Mouse (Mus musculus): Measurements from ENCODE around the gene Sec31b. TPM values are rescaled to one million over a fixed set of nuclear protein-coding genes. Genes with fewer than 3 reads are reported as not detected.
A peak's percentile ranks its signal among the peaks of the same experiment; 100 is the strongest.

Gene Sec31b
- total and polyA plus RNA-seq, 3 experiments, result 0.16 to 0.98 (median 0.37) TPM

DNA sequence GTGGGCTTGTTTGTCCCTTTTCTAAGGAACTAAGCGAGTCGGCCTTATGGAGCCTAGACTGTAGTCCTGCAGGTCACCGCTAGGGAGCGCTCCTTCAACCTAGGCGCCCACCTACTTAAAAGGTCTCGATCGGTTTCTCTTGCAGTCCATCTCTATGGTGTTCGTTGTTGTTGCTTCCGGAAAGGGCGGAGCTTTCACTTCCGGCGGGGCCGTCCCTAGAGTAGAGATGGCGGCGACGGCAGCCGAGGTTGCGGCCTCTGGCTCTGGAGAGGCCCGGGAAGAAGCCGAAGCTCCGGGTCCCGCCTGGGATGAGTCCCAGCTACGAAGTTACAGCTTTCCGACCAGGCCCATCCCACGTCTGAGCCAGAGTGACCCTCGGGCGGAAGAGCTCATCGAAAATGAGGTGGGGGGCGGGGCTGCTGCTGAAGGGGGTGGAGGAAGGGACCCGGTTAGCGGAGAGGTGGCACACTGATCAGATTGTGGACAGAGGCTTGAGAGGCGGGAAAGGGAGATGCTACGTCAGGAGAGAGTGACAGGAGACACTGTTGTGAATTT, 17.1 kb upstream of the Sec31b start, which contains the start of gene Hif1an:
Gene Hif1an (plus strand): TSS at position 199 of the 555 bp plus-strand sequence.
- peaks cover 41% of the 10 kb centered on the region for H3K36me3 ChIP-seq (replicated peaks)
- peak within 1 kb of the TSS; percentile 78 for H3K4me3 ChIP-seq (ENCODE audit: low read depth, low read length)
- peaks cover 20% of the 10 kb centered on the region for H3K4me1 ChIP-seq (ENCODE audit: insufficient read depth, low read depth, low read length)
- 0 out of 2 replicates have a peak, but pooled peaks cover 7% of the 10 kb centered on the region for H3K27me3 ChIP-seq (ENCODE audit: insufficient read depth, low read length)
- TF ChIP-seq CTCF (IDR thresholded peaks at IDR 0.05; ENCODE audit: low read depth, low read length), result peak; percentile 87
- TF ChIP-seq GATA2 (IDR thresholded peaks at IDR 0.05; ENCODE audit: borderline replicate concordance, low read depth, low read length), result no peak
- TF ChIP-seq TAL1 (conservative IDR thresholded peaks at IDR 0.05; ENCODE audit: low read depth, low read length), result no peak
- no peak for TF ChIP-seq GATA1 (IDR thresholded peaks at IDR 0.05; ENCODE audit: borderline replicate concordance, low read length)
- DNase-seq (ENCODE audit: low spot score), result peak; percentile 97
- peak; percentile 94 for ATAC-seq (ENCODE audit: extremely low read depth, insufficient number of reproducible peaks, low FRiP score, poor library complexity, severe bottlenecking)
- H3K9me3 ChIP-seq (replicated peaks), result no peaks in the 10 kb centered on the region

DNA sequence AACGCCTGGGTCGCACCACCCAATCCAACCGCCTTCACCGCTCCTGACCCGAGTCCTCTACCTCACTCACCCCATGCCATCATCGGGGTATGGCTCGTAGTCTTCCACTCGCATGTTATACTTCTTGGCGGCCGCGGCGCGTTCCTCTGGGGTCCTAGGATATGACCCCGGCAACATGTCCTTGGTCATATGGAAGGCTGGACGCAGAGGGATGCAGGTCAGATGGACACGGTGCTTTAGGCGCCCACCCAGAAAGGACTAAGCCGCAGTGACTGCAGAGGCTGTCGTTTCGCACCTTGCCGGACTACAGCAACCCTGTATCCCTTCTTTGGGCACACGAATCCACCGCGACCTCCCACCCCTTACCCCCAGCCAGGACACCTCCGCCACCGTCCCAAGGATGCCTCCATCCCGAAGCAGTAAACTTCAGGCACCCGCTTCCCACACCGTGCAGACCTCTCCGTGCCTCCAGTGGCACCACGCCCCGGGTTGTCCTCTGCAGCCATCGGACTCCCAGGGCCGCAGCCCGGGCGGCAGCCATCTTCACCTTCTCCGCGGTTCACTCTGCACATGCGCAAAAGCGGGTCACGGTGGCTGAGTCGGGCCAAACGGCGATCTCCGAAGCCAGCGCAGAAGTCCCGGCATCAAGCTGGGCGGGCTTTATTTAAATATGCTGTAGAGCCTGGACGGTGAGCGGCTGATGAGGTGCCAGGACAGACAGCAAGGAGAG, 9.4 kb upstream of the Sec31b start, which contains the start of gene Ndufb8:
Gene Ndufb8 (minus strand): TSS at position 580 of the 730 bp plus-strand sequence.
- peak within 1 kb of the TSS; percentile 99 for H3K4me3 ChIP-seq (ENCODE audit: low read depth, low read length)
- H3K36me3 ChIP-seq (replicated peaks), result peaks cover 39% of the 10 kb centered on the region
- DNase-seq (ENCODE audit: low spot score), result peak; percentile 84
- TF ChIP-seq GATA2 (IDR thresholded peaks at IDR 0.05; ENCODE audit: borderline replicate concordance, low read depth, low read length), result no peak
- no peak for TF ChIP-seq GATA1 (IDR thresholded peaks at IDR 0.05; ENCODE audit: borderline replicate concordance, low read length)
- no peak for TF ChIP-seq CTCF (IDR thresholded peaks at IDR 0.05; ENCODE audit: low read depth, low read length)
- no peak for TF ChIP-seq POLR2AphosphoS5 (IDR thresholded peaks at IDR 0.05; ENCODE audit: insufficient replicate concordance, low read depth, low read length)
- TF ChIP-seq TAL1 (conservative IDR thresholded peaks at IDR 0.05; ENCODE audit: low read depth, low read length), result no peak
- H3K27me3 ChIP-seq (ENCODE audit: insufficient read depth, low read length), result 0 out of 2 replicates have a peak, but pooled peaks cover 7% of the 10 kb centered on the region
- peak; percentile 63 for ATAC-seq (ENCODE audit: extremely low read depth, insufficient number of reproducible peaks, low FRiP score, poor library complexity, severe bottlenecking)
- H3K9me3 ChIP-seq (replicated peaks), result no peaks in the 10 kb centered on the region
- H3K4me1 ChIP-seq (ENCODE audit: insufficient read depth, low read depth, low read length), result peaks cover 20% of the 10 kb centered on the region

DNA sequence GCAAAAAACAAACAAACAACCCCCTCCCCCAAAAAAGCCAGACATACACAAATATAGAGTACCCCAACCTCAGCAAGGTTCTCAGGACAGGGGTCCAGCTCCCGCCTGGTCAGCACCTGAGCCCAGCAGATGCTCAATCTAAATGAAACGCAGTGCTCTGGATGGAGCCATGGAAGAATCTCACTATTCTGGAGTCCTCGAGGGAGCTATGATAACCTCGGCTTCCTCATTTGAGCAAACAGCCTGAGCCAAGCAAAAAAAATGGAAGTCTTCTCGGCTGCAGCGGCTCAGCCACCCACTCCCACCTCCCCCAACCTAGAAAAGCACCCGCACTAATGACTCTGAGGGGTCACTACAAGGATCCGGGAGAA, 8.8 kb upstream of the Sec31b start:
- Histone ChIP-seq H3K9me3 (replicated peaks) (no peaks in the 10 kb centered on the region), H3K27me3 (ENCODE audit: insufficient read depth, low read length) (0 out of 2 replicates have a peak, but pooled peaks cover 7% of the 10 kb centered on the region), H3K4me3 (ENCODE audit: low read depth, low read length) (peak overlapping the region; percentile 99), H3K36me3 (replicated peaks) (peaks cover 44% of the 10 kb centered on the region), H3K4me1 (ENCODE audit: insufficient read depth, low read depth, low read length) (peaks cover 20% of the 10 kb centered on the region)
- DNase-seq (ENCODE audit: low spot score) (peak; percentile 57), ATAC-seq (ENCODE audit: extremely low read depth, insufficient number of reproducible peaks, low FRiP score, poor library complexity, severe bottlenecking) (no peak)
- TF ChIP-seq GATA1 (IDR thresholded peaks at IDR 0.05; ENCODE audit: borderline replicate concordance, low read length) (no peak), TAL1 (conservative IDR thresholded peaks at IDR 0.05; ENCODE audit: low read depth, low read length) (no peak)

DNA sequence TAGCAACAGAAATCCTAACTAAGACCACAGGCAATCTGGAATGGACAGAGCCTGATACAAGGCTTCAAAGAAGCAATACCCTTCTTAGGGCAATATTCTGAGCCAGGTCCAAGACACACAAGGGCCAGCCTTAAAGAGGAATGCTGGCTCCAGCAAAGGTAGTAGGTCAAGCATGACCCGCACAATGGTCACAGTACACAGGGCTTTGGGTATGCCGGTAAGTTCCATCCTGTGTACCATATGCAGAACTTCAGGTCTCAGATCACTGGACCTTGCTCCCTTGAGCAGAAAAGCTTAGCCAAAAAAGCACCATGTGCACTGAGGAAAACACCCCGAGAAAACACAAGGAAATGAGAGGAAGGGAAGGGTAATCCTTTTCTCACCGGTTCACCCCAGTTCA, 7.6 kb upstream of the Sec31b start:
- ATAC-seq (ENCODE audit: extremely low read depth, insufficient number of reproducible peaks, low FRiP score, poor library complexity, severe bottlenecking) (no peak), DNase-seq (ENCODE audit: low spot score) (no peak)
- no peak for TF ChIP-seq GATA2 (IDR thresholded peaks at IDR 0.05; ENCODE audit: borderline replicate concordance, low read depth, low read length)
- TF ChIP-seq CTCF (IDR thresholded peaks at IDR 0.05; ENCODE audit: low read depth, low read length), result no peak
- TF ChIP-seq TAL1 (conservative IDR thresholded peaks at IDR 0.05; ENCODE audit: low read depth, low read length), result no peak
- TF ChIP-seq GATA1 (IDR thresholded peaks at IDR 0.05; ENCODE audit: borderline replicate concordance, low read length), result no peak
- TF ChIP-seq POLR2AphosphoS5 (IDR thresholded peaks at IDR 0.05; ENCODE audit: insufficient replicate concordance, low read depth, low read length), result no peak
- Histone ChIP-seq H3K9me3 (replicated peaks) (no peaks in the 10 kb centered on the region), H3K4me1 (ENCODE audit: insufficient read depth, low read depth, low read length) (peaks cover 20% of the 10 kb centered on the region), H3K36me3 (replicated peaks) (peaks cover 56% of the 10 kb centered on the region), H3K4me3 (ENCODE audit: low read depth, low read length) (peak overlapping the region; percentile 30; the same call in 1 of the 2 replicates), H3K27me3 (ENCODE audit: insufficient read depth, low read length) (0 out of 2 replicates have a peak, but pooled peaks cover under 1% of the 10 kb centered on the region)

DNA sequence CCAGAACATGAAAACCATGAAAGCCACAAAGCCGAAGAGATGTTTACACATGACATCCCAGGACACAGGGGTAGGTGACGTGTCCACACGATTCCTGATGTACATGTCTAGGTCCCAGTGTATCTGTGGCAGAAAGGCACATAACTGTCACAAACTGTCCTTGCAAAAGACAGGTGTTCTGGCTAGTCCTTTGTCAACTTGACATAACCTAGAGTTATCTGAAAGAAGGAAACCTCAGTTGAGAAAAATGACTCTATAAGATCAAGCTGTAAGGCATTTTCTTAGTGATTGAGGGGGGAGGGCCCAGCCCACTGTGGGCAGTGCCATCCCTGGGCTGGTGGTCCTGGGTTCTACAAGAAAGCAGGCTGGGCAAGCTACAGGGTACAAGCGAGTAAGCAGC, 7.1 kb upstream of the Sec31b start, which contains the start of gene Gm20538:
Gene Gm20538 (minus strand): TSS at position 101 of the 400 bp plus-strand sequence.
- H3K9me3 ChIP-seq (replicated peaks), result no peaks in the 10 kb centered on the region
- TF ChIP-seq GATA2 (IDR thresholded peaks at IDR 0.05; ENCODE audit: borderline replicate concordance, low read depth, low read length) (no peak), POLR2AphosphoS5 (IDR thresholded peaks at IDR 0.05; ENCODE audit: insufficient replicate concordance, low read depth, low read length) (no peak), GATA1 (IDR thresholded peaks at IDR 0.05; ENCODE audit: borderline replicate concordance, low read length) (no peak), TAL1 (conservative IDR thresholded peaks at IDR 0.05; ENCODE audit: low read depth, low read length) (no peak), CTCF (IDR thresholded peaks at IDR 0.05; ENCODE audit: low read depth, low read length) (no peak)
- H3K4me3 ChIP-seq (ENCODE audit: low read depth, low read length), result peak within 1 kb of the TSS; percentile 30; the same call in 1 of the 2 replicates
- H3K27me3 ChIP-seq (ENCODE audit: insufficient read depth, low read length), result no peaks in the 10 kb centered on the region
- DNase-seq (ENCODE audit: low spot score), result no peak
- no peak for ATAC-seq (ENCODE audit: extremely low read depth, insufficient number of reproducible peaks, low FRiP score, poor library complexity, severe bottlenecking)
- H3K4me1 ChIP-seq (ENCODE audit: insufficient read depth, low read depth, low read length), result peaks cover 20% of the 10 kb centered on the region
- H3K36me3 ChIP-seq (replicated peaks), result peaks cover 62% of the 10 kb centered on the region

GRCm38 (mm10) chr19:44544775-44545174, 889 bp downstream of the Sec31b start:
- Histone ChIP-seq H3K36me3 (replicated peaks) (peaks cover 38% of the 10 kb centered on the region), H3K4me3 (ENCODE audit: low read depth, low read length) (no peak overlapping the region), H3K4me1 (ENCODE audit: insufficient read depth, low read depth, low read length) (0 out of 2 replicates have a peak, but pooled peaks cover 3% of the 10 kb centered on the region), H3K27me3 (ENCODE audit: insufficient read depth, low read length) (peaks cover 6% of the 10 kb centered on the region; the same call in 1 of the 2 replicates), H3K9me3 (replicated peaks) (peaks cover 7% of the 10 kb centered on the region)
- peak; percentile 22 for DNase-seq (ENCODE audit: low spot score)
- TF ChIP-seq CTCF (IDR thresholded peaks at IDR 0.05; ENCODE audit: low read depth, low read length) (no peak), TAL1 (conservative IDR thresholded peaks at IDR 0.05; ENCODE audit: low read depth, low read length) (no peak), GATA2 (IDR thresholded peaks at IDR 0.05; ENCODE audit: borderline replicate concordance, low read depth, low read length) (no peak), POLR2AphosphoS5 (IDR thresholded peaks at IDR 0.05; ENCODE audit: insufficient replicate concordance, low read depth, low read length) (no peak), GATA1 (IDR thresholded peaks at IDR 0.05; ENCODE audit: borderline replicate concordance, low read length) (no peak)
- no peak for ATAC-seq (ENCODE audit: extremely low read depth, insufficient number of reproducible peaks, low FRiP score, poor library complexity, severe bottlenecking)
